Mouse (Mus musculus) fibroblast of lung, adult 2 months (primary cell): ENCODE measurements at regions not wholly inside any gene's neighbourhood (a gene's known extent, or its start where the extent isn't known, plus 50 kb on each side); places are given as distances from the start of the nearest gene placed in this dataset.

Source experiments
- DNase-seq: peaks from one replicate; pipeline ENCODE4 v3.0.0-alpha.2; 2011; ENCODE audit warnings: low read depth

DNA sequence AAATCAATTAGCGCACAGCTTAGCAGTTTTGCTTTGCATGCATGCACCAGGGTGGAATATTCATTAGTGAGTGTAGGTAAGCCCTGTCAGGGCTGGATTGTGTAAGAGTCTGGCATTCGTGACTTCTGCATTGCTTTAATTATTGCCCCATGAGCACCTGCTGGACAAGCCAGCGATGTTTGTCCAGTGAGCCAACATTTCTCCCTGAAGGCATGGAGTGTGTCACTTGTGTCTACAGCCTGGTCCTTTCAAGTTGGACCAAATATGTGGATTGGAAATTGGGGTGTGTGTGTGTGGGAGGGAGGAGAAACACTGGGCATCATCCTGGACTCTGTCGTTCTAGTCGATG is 115.9 kb downstream of the Evx1 start:
- no peak for DNase-seq

DNA sequence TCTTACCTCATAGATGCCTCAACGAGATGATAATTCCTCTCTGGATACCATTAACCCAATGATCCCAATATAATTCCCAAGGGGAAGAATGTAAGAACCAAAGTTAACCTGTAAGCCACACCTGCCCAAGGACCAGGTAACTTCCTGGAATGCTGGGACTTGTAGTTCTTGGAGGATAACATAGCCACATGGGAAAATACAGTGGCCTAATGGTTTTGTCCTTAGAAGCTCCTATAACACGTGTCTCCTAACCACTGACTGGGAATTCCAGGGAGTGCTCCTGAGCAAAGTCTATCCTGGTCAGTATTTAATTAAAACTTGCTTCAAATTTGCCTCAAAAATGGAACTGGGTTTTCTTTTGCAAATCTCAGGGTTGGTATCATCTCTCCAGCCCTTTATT is 119.9 kb downstream of the Evx1 start:
- no peak for DNase-seq

DNA sequence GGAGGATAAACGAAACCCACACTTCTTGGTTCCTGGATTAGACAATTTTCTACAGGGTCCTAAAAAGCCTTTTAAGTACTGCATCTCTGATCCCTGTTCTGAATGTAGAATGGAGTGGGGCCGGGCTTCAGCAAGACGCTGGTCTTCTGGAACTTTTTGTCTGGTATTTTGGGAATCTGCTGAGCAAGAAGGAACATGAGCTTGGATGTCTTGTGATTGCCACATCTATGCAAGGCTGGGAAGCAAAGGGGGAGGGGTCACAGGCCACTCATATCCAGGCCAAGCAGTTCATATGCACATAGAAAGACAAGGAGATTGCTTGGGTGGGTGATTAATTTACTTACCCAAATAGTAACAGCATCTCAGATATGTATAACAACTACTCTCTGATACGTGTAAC is 121.5 kb downstream of the Evx1 start:
- no peak for DNase-seq

DNA sequence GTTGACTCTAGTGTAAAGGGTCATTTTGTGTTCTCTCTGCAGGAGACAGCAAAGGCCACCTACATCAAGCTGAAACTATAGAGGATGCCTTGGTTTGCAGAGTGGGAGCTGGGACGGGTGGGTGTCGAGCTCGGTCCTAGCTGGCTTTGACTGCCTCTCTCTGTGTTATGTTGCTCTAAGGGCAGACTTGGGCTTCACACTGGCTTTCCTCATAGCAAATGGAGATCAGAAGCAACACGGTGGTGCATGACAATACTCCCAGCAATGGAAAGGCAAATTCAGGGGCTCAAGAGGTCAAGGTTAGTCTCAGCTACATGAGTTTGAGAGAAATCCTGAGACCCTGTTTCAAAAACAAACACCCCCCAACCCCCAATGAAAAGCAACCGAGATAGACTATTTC is 122.1 kb downstream of the Evx1 start:
- DNase-seq = no peak

DNA sequence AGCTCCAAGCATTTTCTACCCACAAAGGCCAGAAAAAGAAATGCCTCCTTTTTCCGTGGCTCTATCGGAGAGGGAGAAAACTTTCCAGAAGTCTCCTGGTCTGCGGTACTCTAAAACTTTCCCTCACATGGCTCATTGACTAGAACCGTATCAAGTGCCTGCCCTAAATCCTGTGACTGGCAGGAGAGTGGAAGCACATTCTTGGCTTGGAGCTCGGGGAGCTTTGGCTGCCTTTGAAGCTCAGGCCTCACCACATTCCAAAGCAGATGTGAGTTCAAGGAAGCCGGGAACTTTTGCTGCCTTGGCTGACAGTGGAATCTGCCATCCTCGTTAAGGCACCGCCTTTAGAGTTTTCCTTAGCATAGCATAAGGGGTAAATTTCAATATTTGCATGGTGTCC is 125.1 kb downstream of the Evx1 start:
- DNase-seq = peak; percentile 46

DNA sequence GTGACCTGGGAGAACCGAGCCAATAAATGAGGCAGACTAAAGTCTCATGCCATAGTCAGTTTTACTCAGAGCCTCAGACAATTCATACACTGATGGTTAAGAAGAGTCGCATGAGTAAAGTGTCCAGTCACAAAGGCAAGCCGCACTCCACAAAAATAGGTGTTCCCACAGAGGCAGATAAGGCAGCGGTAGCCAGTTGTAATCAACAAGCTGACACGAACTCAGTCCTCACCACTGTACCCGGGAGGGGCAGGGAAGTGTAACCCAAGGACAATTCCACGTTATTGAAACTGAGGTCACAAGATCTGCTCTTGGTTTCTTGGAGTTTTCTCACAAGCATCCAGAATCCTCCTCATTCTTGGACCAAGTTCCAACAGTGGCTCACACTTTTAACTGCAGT is 125.9 kb downstream of the Evx1 start:
- no peak for DNase-seq

DNA sequence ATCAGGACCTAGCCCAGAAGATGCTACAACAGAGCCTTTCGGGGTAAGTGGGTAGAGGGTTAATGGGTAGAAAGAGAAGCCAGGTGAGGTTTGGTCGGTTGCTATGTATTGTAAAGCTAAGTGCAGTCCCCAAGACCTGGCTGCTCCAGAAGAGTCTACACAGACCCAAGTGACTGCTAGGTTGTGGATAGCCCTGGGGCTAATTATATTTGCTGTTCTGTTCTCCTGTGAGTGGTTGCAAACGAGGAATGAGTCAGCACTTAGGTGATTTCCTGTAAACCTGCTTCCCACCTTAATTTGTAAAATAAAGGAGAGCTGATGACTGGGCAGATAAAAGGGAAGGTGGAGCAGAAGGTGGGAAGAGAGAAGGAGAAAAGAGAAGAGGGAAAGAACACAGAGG is 126.9 kb downstream of the Evx1 start:
- DNase-seq = no peak

DNA sequence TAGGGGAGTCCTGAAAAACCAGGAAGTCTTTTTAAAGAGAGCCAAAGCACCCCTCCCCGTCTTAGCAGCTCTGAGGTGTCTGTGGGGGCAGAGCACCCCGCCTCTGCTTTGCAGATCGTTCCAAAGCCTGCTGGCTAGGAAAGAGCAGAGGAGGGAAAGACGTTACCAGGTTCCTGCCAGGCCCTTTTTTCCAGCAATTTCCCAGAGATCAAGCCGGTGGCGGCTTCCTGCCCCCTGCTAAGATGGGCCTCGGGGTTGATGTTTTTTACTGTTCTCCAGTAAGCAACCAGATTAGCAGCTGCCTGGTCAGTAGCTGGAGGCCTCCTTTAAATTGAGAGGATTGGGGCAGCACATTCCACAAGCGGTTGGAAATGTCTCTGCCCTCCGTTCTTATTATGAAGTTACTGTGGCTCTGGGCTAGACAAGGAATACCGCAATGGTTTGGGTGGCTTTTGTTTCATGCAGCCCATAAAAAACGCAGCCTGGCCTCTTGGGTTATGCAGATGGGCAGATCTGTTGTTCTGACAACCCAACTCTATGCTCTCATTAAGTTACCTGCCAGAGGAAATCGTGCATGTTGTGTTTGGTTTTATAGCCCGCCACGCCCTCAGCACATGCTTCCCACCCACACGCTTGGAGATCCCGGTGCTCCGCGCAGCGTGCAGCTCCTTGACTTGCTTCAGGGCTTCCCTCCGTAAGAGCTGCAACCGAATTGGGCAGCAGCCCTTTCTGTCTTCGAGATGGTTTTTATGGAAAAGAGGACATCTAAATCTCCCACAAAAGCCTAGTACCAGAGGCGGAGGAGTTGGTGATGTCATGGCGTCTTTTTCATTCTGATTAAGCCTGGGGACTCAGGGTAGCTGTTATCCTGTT is 130.1 kb downstream of the Evx1 start:
- DNase-seq = no peak

DNA sequence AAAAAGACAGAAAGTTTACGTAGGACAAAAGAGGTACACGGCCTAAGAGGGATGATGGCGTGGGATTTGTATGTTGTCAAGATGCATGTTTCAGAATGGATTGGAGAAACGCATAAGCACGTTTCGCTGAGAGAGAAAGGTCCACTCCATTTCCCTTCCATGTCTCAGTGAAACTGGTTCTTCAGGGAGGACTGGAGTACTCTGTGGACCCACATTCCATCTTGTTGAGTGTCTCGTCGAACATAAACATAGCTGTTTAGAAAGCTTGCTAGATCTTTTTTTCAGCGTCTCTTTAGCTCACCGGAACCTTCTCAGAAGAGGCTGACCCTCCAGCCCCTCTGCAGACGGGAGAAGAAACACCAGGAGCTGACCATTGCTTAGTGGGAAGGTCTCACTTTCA is 145.5 kb downstream of the Evx1 start:
- DNase-seq = no peak

DNA sequence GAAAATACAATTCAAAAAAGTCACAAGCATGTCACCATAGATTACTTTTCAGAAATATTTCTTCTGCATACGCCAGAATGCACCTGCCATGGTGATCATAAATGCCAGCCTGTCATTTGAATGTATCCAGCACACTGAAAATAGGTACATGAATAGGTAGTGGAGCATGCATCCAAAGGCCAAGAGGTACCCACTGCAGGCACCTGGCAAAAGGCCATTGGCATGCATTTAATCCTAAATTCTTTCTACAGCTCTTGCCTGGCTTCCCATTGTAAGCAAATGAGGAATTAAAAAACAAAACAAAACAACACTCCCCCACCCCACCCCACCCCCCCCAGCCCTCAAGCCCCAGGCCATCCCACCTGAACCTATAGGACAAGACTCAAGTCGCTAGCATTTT is 147.9 kb downstream of the Evx1 start:
- no peak for DNase-seq

DNA sequence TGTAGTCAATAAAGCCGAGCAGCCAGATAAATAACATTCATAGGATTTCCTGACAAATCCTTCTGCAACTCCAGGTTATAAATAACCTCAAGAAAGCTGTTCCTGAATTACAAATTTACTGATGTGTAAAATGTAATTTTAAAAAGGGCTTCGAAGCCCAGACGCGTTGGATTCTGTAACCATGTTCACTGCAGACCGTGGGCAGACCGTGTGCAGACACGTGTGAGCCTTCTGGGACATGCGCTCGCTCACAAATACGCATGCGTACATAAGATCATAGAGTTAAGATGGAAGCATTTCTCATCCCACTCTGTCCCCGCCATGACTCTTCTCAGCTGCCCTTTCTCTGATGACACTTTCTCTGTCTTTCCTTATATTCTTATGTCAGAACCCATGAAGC is 150.1 kb downstream of the Evx1 start:
- DNase-seq = no peak

DNA sequence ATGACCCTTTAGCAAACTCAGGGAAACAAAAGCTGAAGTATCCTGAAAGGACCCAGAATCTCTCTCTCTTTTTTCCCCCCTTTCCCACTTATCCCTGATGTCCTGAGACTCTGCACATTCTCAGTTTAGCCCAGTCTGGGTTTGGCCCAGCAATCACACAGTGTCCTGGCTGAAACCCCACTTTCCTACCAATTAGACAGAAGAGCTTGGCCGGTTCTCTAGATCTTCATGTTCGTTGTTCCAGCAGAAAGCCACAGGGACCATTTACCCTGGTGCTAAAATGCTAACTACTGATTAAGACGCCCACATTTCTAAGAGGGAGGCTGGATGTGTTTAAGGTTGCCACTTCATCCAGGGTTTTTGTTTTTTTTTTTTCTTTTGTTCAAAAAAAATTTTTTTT is 151.3 kb downstream of the Evx1 start:
- DNase-seq = no peak

DNA sequence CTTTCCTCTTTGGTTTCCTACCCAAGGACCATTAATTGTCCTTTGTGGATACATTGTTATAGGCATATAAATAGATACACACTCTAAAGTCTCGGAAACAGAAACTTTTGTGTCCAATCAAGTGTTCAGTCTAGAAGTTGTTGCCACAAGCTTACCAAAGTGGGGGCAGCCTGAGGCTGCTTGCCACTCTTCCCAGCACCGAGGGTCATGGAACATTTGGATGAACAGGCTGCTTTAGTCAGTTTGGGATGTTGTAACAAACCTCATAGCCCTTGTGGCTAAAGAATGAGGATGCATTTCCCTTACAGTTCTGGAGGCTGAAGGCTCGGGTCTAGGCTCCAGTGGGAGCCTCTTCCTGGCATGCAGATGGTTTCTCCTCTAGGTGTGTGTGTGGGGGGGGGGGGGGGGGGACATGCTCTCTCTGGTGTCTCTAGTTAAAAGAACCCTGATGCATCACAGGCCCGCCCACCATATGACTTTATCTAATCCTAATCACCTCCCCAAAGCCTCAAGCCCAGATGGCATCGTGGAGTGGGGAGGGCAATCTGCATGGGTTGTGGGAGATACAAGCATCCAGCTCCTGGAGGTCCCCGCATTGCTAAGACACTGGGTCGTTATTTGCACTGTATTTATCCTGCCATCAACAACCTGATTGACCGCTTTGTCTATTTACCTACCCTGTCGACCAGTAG is 152.7 kb downstream of the Evx1 start:
- DNase-seq = no peak

DNA sequence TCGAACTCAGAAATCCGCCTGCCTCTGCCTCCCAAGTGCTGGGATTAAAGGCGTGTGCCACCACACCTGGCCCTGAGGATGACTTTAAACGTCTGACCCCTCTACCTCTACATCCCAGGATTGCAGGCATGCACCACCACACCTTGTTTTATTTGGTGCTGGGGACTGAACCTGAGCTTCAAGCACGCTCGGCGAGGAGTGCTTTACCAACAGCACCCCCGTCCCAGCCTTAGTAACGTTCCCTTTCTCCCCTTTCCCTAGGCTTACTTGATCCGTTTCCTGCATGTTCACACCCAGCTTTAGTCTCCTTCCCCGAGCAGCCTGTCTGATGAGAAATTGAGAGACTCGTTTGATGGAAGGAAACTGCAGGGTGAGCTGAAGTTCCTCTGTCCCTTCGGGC is 157.5 kb downstream of the Evx1 start:
- DNase-seq = no peak

DNA sequence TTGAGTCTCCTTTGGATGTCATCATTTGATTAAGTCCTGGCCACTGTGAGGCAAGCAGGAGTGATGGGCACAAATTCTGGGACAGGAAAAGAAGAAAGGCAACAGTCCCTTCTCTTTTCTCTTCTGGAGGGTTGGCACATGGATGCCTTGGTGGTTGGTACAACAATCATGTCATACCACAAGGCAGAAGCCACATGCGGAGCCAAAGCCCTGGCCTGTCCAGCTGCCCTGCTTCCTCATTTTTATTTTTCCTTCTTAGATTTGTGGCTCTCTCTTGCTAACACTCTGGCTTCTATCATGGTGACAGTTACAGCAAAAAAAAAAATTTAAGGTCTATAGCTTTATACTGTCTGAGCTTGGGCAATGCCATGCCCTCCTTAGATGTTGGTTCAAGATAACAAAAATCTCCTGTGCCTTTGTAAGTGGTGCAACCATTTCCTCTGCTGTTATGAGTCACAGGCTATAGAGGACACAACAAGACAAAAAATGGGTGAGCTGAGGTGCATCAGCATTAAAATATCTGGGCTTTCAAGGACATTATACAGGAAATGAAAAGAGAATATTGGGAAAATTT is 158.2 kb downstream of the Evx1 start:
- no peak for DNase-seq

DNA sequence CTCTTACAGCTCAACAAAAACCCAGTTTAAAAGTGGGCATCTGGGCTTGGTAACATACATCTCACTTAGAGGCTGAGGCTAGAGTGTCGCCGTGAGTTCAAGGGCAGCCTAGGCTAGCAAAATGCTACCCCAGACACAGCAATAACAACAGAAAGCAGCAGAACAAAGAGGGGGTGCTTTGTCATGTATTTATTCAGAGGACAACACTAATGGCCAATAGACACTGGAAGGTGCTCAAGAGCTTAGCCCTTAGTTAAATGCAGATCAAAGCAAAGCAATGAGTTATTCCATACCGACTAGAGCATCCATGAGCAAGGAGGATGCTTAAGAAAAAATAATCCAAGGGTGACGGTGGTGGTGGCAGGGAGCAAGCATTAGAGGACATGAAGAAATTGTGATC is 158.7 kb downstream of the Evx1 start:
- DNase-seq = no peak

DNA sequence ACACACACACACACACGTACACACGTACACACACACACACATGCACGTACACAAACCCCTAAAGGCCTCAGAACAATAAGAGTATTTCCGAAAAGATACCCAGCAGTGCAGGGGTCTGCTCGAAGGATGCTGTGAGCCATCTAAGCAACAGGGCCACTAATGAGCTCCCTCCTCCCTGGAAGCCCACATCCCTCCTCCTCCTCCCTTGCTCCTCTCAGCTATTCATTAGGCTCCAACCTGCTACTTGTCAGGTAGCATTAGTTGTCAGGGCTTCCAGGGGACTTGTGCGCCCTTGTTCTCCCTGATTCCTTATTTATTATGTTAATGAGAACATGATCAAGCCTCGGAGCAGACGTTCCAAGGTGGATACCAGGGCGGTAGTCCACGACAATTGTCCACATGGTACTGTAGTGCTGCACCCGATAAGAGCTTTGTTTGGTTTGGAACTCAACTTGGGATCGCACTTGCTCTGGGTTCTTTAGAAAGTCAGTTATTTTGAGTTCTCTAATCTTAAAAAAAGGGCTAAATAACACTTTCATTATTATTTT is 159.8 kb downstream of the Evx1 start:
- DNase-seq = no peak

DNA sequence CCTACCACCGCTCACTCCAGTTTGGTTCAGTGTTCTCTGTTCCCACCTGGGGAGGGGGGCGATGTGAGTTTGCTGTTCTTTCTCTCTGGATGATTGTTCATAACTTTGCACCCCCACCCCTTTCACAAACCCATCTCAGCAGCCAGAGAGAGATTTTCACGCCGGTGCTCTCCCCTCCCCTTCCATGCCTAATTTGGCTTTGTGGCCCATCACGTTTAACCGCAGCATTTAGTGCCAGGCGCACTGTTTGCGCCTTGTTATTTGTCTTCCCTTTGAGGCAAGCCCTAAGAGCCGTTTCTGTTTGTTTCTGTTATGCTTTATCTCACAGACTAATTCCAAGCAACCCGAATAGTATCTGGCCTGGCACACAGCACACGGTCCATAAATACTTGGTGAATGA is 160.6 kb downstream of the Evx1 start:
- DNase-seq = no peak

DNA sequence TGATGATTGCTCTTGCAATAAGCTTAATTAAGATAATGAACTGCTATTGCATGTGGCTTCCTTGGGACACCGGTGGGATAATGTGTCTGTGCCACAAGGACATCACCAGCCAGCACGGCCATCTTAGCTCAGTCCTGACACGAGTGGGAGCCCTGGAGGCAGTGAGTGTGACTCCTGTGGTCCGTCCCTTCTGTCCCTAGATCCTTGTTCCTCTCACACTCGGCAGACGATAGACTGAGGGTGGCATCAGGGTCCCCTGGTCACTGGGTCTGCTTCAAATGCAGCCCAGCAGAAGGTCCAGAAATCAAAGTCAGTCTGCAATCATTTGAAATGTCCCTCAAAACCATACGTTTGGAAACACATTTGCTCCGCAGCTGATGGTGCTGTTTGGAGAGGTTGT is 162.4 kb downstream of the Evx1 start:
- no peak for DNase-seq

DNA sequence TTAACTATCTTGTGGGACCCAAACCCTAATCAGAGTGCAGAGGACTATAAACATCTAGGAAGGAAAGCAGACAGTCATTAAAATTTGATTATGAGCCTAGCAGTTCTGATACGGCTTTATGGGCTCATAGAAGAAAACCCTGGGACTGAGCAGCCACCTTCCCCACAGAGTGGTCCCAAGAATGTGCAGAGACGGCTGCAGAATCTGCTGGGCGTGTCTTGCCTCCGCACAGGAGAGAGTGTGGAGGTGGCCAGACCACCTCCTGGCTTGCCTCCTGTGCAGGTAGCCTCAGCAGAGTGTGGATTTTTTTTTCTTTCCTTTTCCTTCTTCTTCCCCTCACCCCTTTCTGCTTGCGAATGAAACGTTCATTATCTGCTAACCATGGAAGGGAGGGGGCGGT is 163.3 kb downstream of the Hibadh start:
- DNase-seq = no peak

DNA sequence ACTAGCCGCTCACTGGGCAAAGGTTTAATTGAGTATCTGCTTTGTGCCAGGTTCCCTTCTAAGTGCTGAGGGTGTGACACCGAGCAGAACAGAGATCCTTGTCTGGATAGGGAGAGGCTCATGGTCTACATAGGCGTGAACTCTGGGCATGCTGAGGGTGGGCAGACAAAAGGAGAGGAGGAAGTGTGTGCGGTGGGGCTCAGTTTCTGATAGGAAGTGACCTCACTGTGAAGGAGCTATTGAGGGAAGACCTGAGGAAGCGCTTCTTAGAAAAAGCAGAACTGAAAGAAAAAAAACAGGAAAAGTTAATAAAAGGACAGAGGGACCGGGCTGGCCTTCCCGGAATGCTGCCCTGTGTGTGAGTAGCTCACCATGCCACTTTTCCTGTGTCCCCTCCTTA is 162.8 kb downstream of the Hibadh start:
- DNase-seq = no peak

DNA sequence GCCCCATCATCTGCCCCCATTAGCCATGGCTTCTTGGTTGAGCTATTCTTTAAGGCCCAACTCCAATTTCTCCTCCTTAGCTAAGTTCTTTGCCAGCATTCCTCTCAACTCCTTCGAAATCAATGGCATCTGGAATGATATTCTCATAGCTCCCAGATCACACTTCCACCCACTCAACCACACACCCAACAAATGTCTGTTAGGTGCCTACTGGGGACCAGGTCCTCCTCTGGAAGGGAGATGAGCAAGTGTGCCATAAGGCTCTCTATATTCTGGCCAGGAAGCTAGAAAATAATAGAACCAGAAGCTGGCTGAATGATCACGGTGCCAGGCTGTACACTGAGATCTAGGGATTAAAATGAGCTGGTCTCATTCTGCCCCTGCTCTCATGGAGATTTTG is 161.6 kb downstream of the Hibadh start:
- no peak for DNase-seq

DNA sequence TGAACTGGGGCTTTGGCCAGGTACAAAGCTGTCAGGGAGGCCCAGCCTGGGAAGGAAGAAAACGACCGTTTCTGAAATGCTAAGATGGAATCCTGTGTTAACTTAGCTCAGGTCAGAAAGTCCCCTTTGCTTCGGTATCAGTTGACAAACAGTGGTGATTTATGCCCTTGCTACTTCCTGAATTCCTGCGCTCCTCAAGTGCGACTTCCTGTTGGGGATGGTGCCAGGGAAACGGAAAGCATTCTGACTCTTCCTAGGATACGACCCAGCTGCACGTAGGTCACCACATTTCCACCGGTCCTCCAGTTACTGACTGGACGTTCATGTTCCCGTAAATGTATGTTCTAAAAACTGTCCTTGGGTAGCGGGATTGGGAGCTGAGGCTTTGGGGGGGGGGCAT is 161.0 kb downstream of the Hibadh start:
- no peak for DNase-seq
